Mouse (Mus musculus): ENCODE data around the gene Trex2. TPM values are rescaled to one million over a fixed set of nuclear protein-coding genes. Genes with fewer than 3 reads are reported as not detected.

Trex2 gene
- polyA plus RNA-seq, 1 experiment from 2014 or later = not detected

GRCm38 (mm10) chrX:73468752-73469151, 33.6 kb upstream of the Trex2 start:
- Histone ChIP-seq H3K4me3 (replicated peaks) (no peak overlapping the region), H3K27ac (no peak overlapping the region), H3K36me3 (no peaks in the 10 kb centered on the region), H3K4me2 (replicated peaks) (no peak overlapping the region), H3K4me1 (replicated peaks) (no peaks in the 10 kb centered on the region), H3K9me3 (no peaks in the 10 kb centered on the region), H3K9ac (replicated peaks) (no peak overlapping the region), H3K27me3 (no peaks in the 10 kb centered on the region)
- no peak for ATAC-seq
- WGBS = 60% methylated on average over 1 of the region's 1 CpGs

GRCm38 (mm10) chrX:73468330-73468729, 33.2 kb upstream of the Trex2 start:
- no peaks in the 10 kb centered on the region for H3K9me3 ChIP-seq
- H3K27me3 ChIP-seq = no peaks in the 10 kb centered on the region
- no peak overlapping the region for H3K27ac ChIP-seq
- WGBS = 73% methylated on average over 3 of the region's 3 CpGs
- H3K36me3 ChIP-seq = no peaks in the 10 kb centered on the region
- H3K9ac ChIP-seq (replicated peaks) = no peak overlapping the region
- H3K4me2 ChIP-seq (replicated peaks) = no peak overlapping the region
- no peak overlapping the region for H3K4me3 ChIP-seq (replicated peaks)
- H3K4me1 ChIP-seq (replicated peaks) = no peaks in the 10 kb centered on the region
- no peak for ATAC-seq

DNA sequence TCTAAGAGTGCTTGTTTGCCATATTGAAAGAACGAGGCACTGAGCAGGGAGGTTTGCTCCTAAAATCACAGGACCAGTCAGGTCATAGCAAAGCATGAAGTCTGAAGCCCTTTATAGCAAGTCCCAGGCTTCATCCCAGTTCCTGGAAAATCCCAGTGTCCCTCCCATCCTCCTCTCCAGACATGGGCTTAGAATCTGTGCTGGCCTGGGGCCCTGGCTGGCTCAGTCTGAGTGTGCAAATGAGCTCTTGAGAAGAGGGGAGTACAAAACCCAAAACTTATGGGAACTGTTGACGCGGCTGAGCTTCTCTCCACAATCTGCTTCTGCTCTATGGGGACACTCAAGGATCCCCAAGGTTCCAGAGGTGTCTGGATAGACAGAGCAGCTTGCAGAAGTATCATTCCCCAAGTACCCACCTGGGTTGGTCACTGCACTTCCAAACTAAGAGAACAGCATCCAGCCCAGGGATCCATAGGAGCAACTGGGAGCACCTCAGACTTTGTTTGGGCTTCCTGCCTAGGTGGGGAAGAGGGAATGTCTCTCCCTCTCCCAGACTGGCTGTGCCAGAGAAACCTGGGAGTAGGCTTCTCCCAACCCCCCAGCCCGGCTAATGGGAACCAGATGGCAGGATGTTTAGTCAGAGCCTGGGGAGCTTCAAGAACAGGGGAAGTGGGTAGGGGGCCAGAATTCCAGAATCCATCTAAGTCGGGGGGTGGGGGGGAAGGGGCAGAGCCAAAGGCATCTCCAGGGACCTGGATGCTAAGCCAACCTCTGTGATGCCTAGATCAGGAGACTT, 32.5 kb upstream of the Trex2 start:
- WGBS = 80% methylated on average over 5 of the region's 5 CpGs

GRCm38 (mm10) chrX:73465483-73466186, 30.5 kb upstream of the Trex2 start:
- no peaks in the 10 kb centered on the region for H3K9me3 ChIP-seq
- H3K27me3 ChIP-seq = no peaks in the 10 kb centered on the region
- H3K4me1 ChIP-seq (replicated peaks) = no peaks in the 10 kb centered on the region
- no peak overlapping the region for H3K4me2 ChIP-seq (replicated peaks)
- no peak overlapping the region for H3K27ac ChIP-seq
- no peak overlapping the region for H3K4me3 ChIP-seq (replicated peaks)
- H3K9ac ChIP-seq (replicated peaks) = no peak overlapping the region
- no peak for ATAC-seq
- no peaks in the 10 kb centered on the region for H3K36me3 ChIP-seq
- 74% methylated on average over 9 of the region's 9 CpGs for WGBS

More for the DNA sequence above, 32.5 kb upstream of the Trex2 start:
- H3K4me2 ChIP-seq (replicated peaks) = no peak overlapping the region
- H3K4me1 ChIP-seq (replicated peaks) = no peaks in the 10 kb centered on the region
- H3K27ac ChIP-seq = no peak overlapping the region
- no peak for ATAC-seq
- H3K27me3 ChIP-seq = no peaks in the 10 kb centered on the region
- no peak overlapping the region for H3K9ac ChIP-seq (replicated peaks)
- no peaks in the 10 kb centered on the region for H3K36me3 ChIP-seq
- H3K4me3 ChIP-seq (replicated peaks) = no peak overlapping the region
- H3K9me3 ChIP-seq = no peaks in the 10 kb centered on the region

DNA sequence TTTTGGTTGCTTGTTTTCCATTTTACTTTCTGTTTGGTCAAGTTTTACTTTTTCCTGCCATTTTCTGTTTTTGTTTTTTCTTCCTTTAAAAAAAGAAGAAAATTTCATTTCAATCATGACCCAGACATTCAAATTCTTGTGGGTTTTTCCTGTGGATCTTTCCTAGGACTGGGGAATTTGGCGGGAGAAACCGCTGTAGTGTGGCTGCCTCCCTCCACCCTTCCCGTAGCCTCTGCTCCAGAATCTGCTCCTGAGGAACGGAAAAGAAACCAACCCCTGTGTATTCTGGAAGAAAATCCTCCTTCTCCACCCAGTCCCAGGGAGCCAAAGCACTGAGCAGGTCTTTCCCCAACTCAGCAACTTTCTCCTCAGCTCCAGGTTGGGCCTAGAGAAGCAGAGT, 25.6 kb upstream of the Trex2 start:
- Histone ChIP-seq H3K9ac (replicated peaks) (no peak overlapping the region), H3K4me3 (replicated peaks) (no peak overlapping the region), H3K27me3 (no peaks in the 10 kb centered on the region), H3K27ac (no peak overlapping the region), H3K4me1 (replicated peaks) (peaks cover 12% of the 10 kb centered on the region), H3K4me2 (replicated peaks) (no peak overlapping the region), H3K9me3 (no peaks in the 10 kb centered on the region), H3K36me3 (no peaks in the 10 kb centered on the region)
- no peak for ATAC-seq
- WGBS = 72% methylated on average over 4 of the region's 4 CpGs

DNA sequence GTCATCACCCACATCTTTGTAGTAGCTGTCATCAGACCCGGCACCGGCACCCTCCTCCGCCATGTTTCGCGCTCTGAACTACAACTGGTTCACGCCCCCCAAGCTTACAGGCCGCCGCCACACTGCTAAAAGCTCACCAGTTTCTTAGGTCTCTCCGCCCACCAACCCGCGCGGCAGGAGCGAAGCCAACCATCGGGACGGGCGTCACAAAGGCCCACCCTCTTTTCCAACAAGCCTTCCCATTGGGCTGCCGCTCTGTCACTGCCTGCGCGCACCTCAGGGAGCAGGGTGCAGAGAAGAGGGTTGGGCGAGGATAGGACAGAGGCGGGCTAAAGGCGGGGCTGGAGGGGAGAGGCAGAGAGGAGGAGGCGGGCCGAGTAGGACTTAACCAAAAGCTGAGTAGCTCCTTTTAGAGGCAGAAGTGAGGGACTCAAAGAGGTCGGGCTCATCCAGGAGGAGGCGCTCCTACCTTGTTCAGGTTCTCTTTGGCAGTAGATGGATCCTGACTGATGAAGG, 23.8 kb upstream of the Trex2 start, which contains the start of gene Haus7:
Gene Haus7 (minus strand): TSS at position 168 of the 516 bp plus-strand sequence.
- Histone ChIP-seq H3K9me3 (no peaks in the 10 kb centered on the region), H3K4me2 (replicated peaks) (peak within 1 kb of the TSS; percentile 61), H3K27ac (peak within 1 kb of the TSS; percentile 60; the same call in 1 of the 2 replicates), H3K27me3 (no peaks in the 10 kb centered on the region), H3K4me1 (replicated peaks) (peaks cover 12% of the 10 kb centered on the region), H3K36me3 (no peaks in the 10 kb centered on the region), H3K9ac (replicated peaks) (peak within 1 kb of the TSS; percentile 68), H3K4me3 (replicated peaks) (peak within 1 kb of the TSS; percentile 53)
- WGBS = 21% methylated on average over 26 of the region's 26 CpGs
- ATAC-seq = peak; percentile 100

DNA sequence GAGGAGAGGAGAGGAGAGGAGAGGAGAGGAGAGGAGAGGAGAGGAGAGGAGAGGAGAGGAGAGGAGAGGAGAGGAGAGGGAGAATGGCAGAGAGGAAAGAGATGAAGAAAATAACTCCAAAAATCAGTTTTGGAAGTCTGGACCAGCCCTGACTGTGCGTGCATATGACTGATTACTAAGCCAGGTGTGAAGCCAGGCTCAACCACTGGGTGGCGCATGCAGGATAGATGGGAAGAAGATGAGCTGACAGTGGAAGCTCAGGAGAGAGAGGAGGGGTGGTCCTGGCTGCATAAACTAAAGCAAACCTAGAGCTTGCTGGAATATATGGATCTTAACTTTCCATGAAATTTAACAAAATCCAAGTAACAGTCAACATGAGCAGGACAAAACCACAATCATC, 16.8 kb upstream of the Trex2 start:
- no peak for ATAC-seq
- H3K36me3 ChIP-seq = peaks cover 7% of the 10 kb centered on the region
- no peak overlapping the region for H3K9ac ChIP-seq (replicated peaks)
- 33% methylated on average over 2 of the region's 2 CpGs for WGBS
- no peak overlapping the region for H3K27ac ChIP-seq
- H3K9me3 ChIP-seq = no peaks in the 10 kb centered on the region
- no peak overlapping the region for H3K4me3 ChIP-seq (replicated peaks)
- no peak overlapping the region for H3K4me2 ChIP-seq (replicated peaks)
- H3K4me1 ChIP-seq (replicated peaks) = no peaks in the 10 kb centered on the region
- H3K27me3 ChIP-seq = no peaks in the 10 kb centered on the region

DNA sequence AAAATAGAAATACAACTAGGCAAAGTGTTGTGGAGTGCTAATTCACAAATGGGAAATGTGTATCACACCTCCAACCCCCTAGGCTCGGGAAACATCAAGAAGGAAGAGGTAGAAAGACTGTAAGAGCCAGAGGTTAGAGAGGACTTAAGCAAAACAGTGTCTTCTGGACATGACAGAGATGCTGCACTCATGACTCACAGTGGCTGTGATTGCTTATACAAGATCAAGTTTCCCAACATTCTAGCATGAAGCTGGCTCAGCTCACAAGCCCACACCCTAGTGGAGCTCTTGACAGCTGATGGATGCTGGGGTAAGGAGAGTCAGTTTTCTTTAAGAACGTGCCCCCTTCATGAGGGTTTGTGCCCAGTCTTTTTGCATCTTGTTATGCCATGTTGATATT, 6.3 kb upstream of the Trex2 start:
- ATAC-seq = no peak
- Histone ChIP-seq H3K27me3 (no peaks in the 10 kb centered on the region), H3K4me1 (replicated peaks) (no peaks in the 10 kb centered on the region), H3K4me2 (replicated peaks) (no peak overlapping the region), H3K4me3 (replicated peaks) (no peak overlapping the region), H3K9me3 (no peaks in the 10 kb centered on the region), H3K9ac (replicated peaks) (no peak overlapping the region), H3K36me3 (peaks cover 8% of the 10 kb centered on the region), H3K27ac (no peak overlapping the region)
- WGBS = 68% methylated on average over 2 of the region's 2 CpGs

DNA sequence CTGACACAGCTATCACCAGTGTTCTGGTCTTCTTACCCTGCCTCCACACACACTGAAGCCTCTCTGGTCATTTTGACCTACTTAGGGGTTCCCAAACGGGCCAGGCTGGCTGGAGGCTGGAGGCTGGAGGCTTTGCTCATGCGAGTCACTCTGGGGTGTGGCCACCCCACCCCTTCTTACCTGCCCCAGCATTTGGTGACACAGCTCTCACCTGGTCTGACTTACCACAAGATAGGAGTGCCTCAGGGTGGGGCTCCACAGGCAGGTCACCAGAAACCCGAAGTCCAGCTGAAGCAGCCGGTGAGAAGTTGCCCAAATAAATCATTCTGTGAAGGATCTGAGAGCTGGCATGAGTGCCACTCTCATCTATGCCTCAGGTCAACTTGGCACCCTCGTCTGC, 2.3 kb downstream of the Trex2 start:
- no peaks in the 10 kb centered on the region for H3K27me3 ChIP-seq
- no peak overlapping the region for H3K27ac ChIP-seq
- no peak overlapping the region for H3K4me2 ChIP-seq (replicated peaks)
- H3K9me3 ChIP-seq = no peaks in the 10 kb centered on the region
- no peak overlapping the region for H3K4me3 ChIP-seq (replicated peaks)
- peaks cover 6% of the 10 kb centered on the region for H3K36me3 ChIP-seq
- no peaks in the 10 kb centered on the region for H3K4me1 ChIP-seq (replicated peaks)
- H3K9ac ChIP-seq (replicated peaks) = no peak overlapping the region
- WGBS = 77% methylated on average over 5 of the region's 5 CpGs
- no peak for ATAC-seq

DNA sequence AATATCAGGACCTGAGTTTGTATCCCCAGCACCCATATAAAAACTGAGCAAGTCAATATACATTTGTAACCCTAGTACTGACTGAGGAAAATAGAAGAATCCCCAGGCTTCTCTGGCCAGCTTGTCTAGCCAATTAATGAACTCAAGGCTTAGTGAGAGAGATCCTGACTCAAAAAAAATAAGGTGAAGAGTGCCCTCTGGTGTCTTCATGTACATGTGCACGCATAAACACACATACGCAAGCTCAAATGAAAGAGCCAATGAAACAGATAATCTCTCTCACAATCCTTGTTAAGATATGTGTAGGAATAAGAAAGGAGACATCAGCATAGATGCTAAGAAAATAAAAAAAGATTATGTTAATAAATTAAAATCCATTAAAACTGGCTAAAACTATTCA, 5.1 kb downstream of the Trex2 start:
- Histone ChIP-seq H3K9me3 (no peaks in the 10 kb centered on the region), H3K4me2 (replicated peaks) (no peak overlapping the region), H3K36me3 (no peaks in the 10 kb centered on the region), H3K27me3 (no peaks in the 10 kb centered on the region), H3K4me3 (replicated peaks) (no peak overlapping the region), H3K4me1 (replicated peaks) (no peaks in the 10 kb centered on the region), H3K27ac (no peak overlapping the region), H3K9ac (replicated peaks) (no peak overlapping the region)
- ATAC-seq = no peak
- 73% methylated on average over 2 of the region's 2 CpGs for WGBS

- H3K27ac ChIP-seq = no peak overlapping the region
- no peaks in the 10 kb centered on the region for H3K9me3 ChIP-seq
- H3K4me2 ChIP-seq (replicated peaks) = no peak overlapping the region
- no peaks in the 10 kb centered on the region for H3K36me3 ChIP-seq
- no peak for ATAC-seq
- WGBS = 45% methylated on average over 1 of the region's 1 CpGs
- H3K4me1 ChIP-seq (replicated peaks) = no peaks in the 10 kb centered on the region
- H3K9ac ChIP-seq (replicated peaks) = no peak overlapping the region
- no peaks in the 10 kb centered on the region for H3K27me3 ChIP-seq
- no peak overlapping the region for H3K4me3 ChIP-seq (replicated peaks)
Observed at GRCm38 (mm10) chrX:73412767-73413166, 22.4 kb downstream of the Trex2 start.

GRCm38 (mm10) chrX:73410880-73411517, 24.1 kb downstream of the Trex2 start, which contains the start of gene Zfp92:
Zfp92 (plus strand) TSS chrX:73411096.
- no peaks in the 10 kb centered on the region for H3K36me3 ChIP-seq
- no peaks in the 10 kb centered on the region for H3K9me3 ChIP-seq
- peak within 1 kb of the TSS; percentile 52 for H3K4me2 ChIP-seq (replicated peaks)
- H3K27me3 ChIP-seq = no peaks in the 10 kb centered on the region
- ATAC-seq = no peak
- H3K4me1 ChIP-seq (replicated peaks) = no peaks in the 10 kb centered on the region
- H3K9ac ChIP-seq (replicated peaks) = no peak within 1 kb of the TSS
- peak within 1 kb of the TSS; percentile 34 for H3K4me3 ChIP-seq (replicated peaks)
- no peak within 1 kb of the TSS for H3K27ac ChIP-seq
- WGBS = 17% methylated on average over 20 of the region's 20 CpGs

Data from midbrain, embryonic 13.5 days (tissue).